Mouse (Mus musculus): ENCODE measurements around the gene Acad8. TPM values are rescaled to one million over a fixed set of nuclear protein-coding genes. Genes with fewer than 3 reads are reported as not detected.

Gene Acad8
- polyA plus RNA-seq, 1 experiment from 2014 or later, result 37.8 TPM

GRCm38 (mm10) chr9:27005933-27006332, 6.6 kb upstream of the Acad8 start:
- H3K27me3 ChIP-seq (ENCODE audit: control insufficient read depth, insufficient read depth, low read length), result no peaks in the 10 kb centered on the region
- H3K4me1 ChIP-seq (replicated peaks; ENCODE audit: control insufficient read depth, insufficient read depth), result no peaks in the 10 kb centered on the region
- no peak overlapping the region for H3K9ac ChIP-seq (ENCODE audit: low read length)
- H3K27ac ChIP-seq (replicated peaks), result no peak overlapping the region
- no peak overlapping the region for H3K4me3 ChIP-seq (ENCODE audit: low read depth, low read length)
- TF ChIP-seq CTCF (IDR thresholded peaks at IDR 0.05; ENCODE audit: low read depth) (no peak), EP300 (optimal IDR thresholded peaks at IDR 0.05) (no peak)
- no peak overlapping the region for H3K4me2 ChIP-seq (replicated peaks; ENCODE audit: low read depth)
- no peaks in the 10 kb centered on the region for H3K9me3 ChIP-seq (ENCODE audit: control insufficient read depth, low read length)
- DNase-seq (ENCODE audit: low spot score), result no peak
- H3K36me3 ChIP-seq (ENCODE audit: control insufficient read depth, insufficient read depth, low read length), result peaks cover 22% of the 10 kb centered on the region
- 81% methylated on average over 1 of the region's 1 CpGs for WGBS
- no peak for ATAC-seq (ENCODE audit: low FRiP score, low TSS enrichment)

DNA sequence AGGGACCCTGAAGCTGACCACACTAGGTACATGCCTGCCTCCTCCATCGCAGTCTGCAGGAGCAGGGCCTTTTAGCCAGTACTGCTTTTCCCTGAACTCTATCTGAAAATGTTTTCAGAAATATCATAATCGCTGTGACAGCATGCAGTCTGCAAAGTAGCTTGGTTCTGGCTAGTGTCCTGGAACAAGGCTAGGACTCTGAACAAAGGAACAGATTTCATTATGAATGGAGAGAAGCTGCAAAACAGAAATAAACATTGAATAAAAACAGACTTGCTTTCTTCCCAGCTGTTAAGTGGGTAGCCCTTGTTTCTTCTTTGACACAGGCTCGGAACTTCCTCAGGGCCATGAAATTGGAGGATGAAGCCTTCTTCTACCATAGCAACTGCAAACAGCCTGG, 5.9 kb upstream of the Acad8 start:
- Histone ChIP-seq H3K4me1 (replicated peaks; ENCODE audit: control insufficient read depth, insufficient read depth) (no peaks in the 10 kb centered on the region), H3K27me3 (ENCODE audit: control insufficient read depth, insufficient read depth, low read length) (no peaks in the 10 kb centered on the region), H3K27ac (replicated peaks) (no peak overlapping the region), H3K9ac (ENCODE audit: low read length) (no peak overlapping the region), H3K4me2 (replicated peaks; ENCODE audit: low read depth) (no peak overlapping the region), H3K9me3 (ENCODE audit: control insufficient read depth, low read length) (no peaks in the 10 kb centered on the region), H3K4me3 (ENCODE audit: low read depth, low read length) (no peak overlapping the region), H3K36me3 (ENCODE audit: control insufficient read depth, insufficient read depth, low read length) (peaks cover 22% of the 10 kb centered on the region)
- no peak for DNase-seq (ENCODE audit: low spot score)
- WGBS, result 92% methylated on average over 3 of the region's 3 CpGs
- no peak for ATAC-seq (ENCODE audit: low FRiP score, low TSS enrichment)
- TF ChIP-seq CTCF (IDR thresholded peaks at IDR 0.05; ENCODE audit: low read depth) (no peak), EP300 (optimal IDR thresholded peaks at IDR 0.05) (no peak)

- ATAC-seq (ENCODE audit: low FRiP score, low TSS enrichment) (peak; percentile 48; the same call in 1 of the 2 replicates), DNase-seq (ENCODE audit: low spot score) (no peak)
- Histone ChIP-seq H3K4me3 (ENCODE audit: low read depth, low read length) (peak overlapping the region; percentile 68), H3K9me3 (ENCODE audit: control insufficient read depth, low read length) (no peaks in the 10 kb centered on the region), H3K9ac (ENCODE audit: low read length) (peak overlapping the region; percentile 84), H3K36me3 (ENCODE audit: control insufficient read depth, insufficient read depth, low read length) (peaks cover 3% of the 10 kb centered on the region; the same call in 1 of the 2 replicates), H3K4me1 (replicated peaks; ENCODE audit: control insufficient read depth, insufficient read depth) (no peaks in the 10 kb centered on the region), H3K27me3 (ENCODE audit: control insufficient read depth, insufficient read depth, low read length) (no peaks in the 10 kb centered on the region), H3K4me2 (replicated peaks; ENCODE audit: low read depth) (peak overlapping the region; percentile 95), H3K27ac (replicated peaks) (peak overlapping the region; percentile 74)
- WGBS, result 2% methylated on average over 29 of the region's 29 CpGs
- TF ChIP-seq CTCF (IDR thresholded peaks at IDR 0.05; ENCODE audit: low read depth) (no peak), EP300 (optimal IDR thresholded peaks at IDR 0.05) (no peak)
Measured at GRCm38 (mm10) chr9:26998669-26999460, 501 bp downstream of the Acad8 start.

- Histone ChIP-seq H3K4me1 (replicated peaks; ENCODE audit: control insufficient read depth, insufficient read depth) (no peaks in the 10 kb centered on the region), H3K27ac (replicated peaks) (no peak overlapping the region), H3K27me3 (ENCODE audit: control insufficient read depth, insufficient read depth, low read length) (no peaks in the 10 kb centered on the region), H3K9ac (ENCODE audit: low read length) (no peak overlapping the region), H3K4me2 (replicated peaks; ENCODE audit: low read depth) (no peak overlapping the region), H3K9me3 (ENCODE audit: control insufficient read depth, low read length) (no peaks in the 10 kb centered on the region), H3K4me3 (ENCODE audit: low read depth, low read length) (no peak overlapping the region), H3K36me3 (ENCODE audit: control insufficient read depth, insufficient read depth, low read length) (no peaks in the 10 kb centered on the region)
- DNase-seq (ENCODE audit: low spot score) (no peak), ATAC-seq (ENCODE audit: low FRiP score, low TSS enrichment) (no peak)
- TF ChIP-seq EP300 (optimal IDR thresholded peaks at IDR 0.05) (no peak), CTCF (IDR thresholded peaks at IDR 0.05; ENCODE audit: low read depth) (no peak)
- WGBS, result 80% methylated on average over 2 of the region's 2 CpGs
Measured at GRCm38 (mm10) chr9:26997501-26997900, 1.9 kb downstream of the Acad8 start.

DNA sequence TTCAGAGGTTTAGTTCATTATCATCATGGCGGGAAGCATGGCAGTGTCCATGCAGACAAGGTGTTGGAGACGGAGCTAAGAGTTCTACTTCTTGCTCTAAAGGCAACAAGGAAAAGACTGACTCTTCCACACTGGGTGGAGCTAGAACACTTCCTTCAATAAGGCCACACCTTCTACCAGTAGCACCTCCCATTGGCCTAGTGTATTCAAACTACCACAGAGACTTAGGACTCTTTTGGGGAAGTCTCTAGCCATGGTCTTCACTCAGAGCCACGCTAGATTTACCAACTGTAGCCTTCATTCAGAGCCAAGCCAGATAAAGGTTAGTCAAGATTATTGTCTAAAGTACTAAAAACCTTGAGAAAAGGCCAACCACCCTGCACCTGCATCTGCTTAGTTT, 2.3 kb downstream of the Acad8 start:
- Histone ChIP-seq H3K4me2 (replicated peaks; ENCODE audit: low read depth) (no peak overlapping the region), H3K36me3 (ENCODE audit: control insufficient read depth, insufficient read depth, low read length) (no peaks in the 10 kb centered on the region), H3K4me1 (replicated peaks; ENCODE audit: control insufficient read depth, insufficient read depth) (no peaks in the 10 kb centered on the region), H3K4me3 (ENCODE audit: low read depth, low read length) (no peak overlapping the region), H3K27me3 (ENCODE audit: control insufficient read depth, insufficient read depth, low read length) (no peaks in the 10 kb centered on the region), H3K9ac (ENCODE audit: low read length) (no peak overlapping the region), H3K9me3 (ENCODE audit: control insufficient read depth, low read length) (no peaks in the 10 kb centered on the region), H3K27ac (replicated peaks) (no peak overlapping the region)
- TF ChIP-seq EP300 (optimal IDR thresholded peaks at IDR 0.05) (no peak), CTCF (IDR thresholded peaks at IDR 0.05; ENCODE audit: low read depth) (no peak)
- ATAC-seq (ENCODE audit: low FRiP score, low TSS enrichment) (no peak), DNase-seq (ENCODE audit: low spot score) (no peak)
- 82% methylated on average over 3 of the region's 3 CpGs for WGBS

- Histone ChIP-seq H3K27me3 (ENCODE audit: control insufficient read depth, insufficient read depth, low read length) (no peaks in the 10 kb centered on the region), H3K9ac (ENCODE audit: low read length) (no peak overlapping the region), H3K9me3 (ENCODE audit: control insufficient read depth, low read length) (no peaks in the 10 kb centered on the region), H3K27ac (replicated peaks) (no peak overlapping the region), H3K4me1 (replicated peaks; ENCODE audit: control insufficient read depth, insufficient read depth) (no peaks in the 10 kb centered on the region), H3K4me3 (ENCODE audit: low read depth, low read length) (no peak overlapping the region), H3K36me3 (ENCODE audit: control insufficient read depth, insufficient read depth, low read length) (peaks cover 9% of the 10 kb centered on the region; the same call in 1 of the 2 replicates), H3K4me2 (replicated peaks; ENCODE audit: low read depth) (no peak overlapping the region)
- no peak for DNase-seq (ENCODE audit: low spot score)
- no peak for ATAC-seq (ENCODE audit: low FRiP score, low TSS enrichment)
- 74% methylated on average over 3 of the region's 3 CpGs for whole genome bisulfite sequencing
- TF ChIP-seq EP300 (optimal IDR thresholded peaks at IDR 0.05) (no peak), CTCF (IDR thresholded peaks at IDR 0.05; ENCODE audit: low read depth) (no peak)
Measured at GRCm38 (mm10) chr9:26993900-26994299, 5.5 kb downstream of the Acad8 start.

Data from stomach, postnatal 0 days (tissue).